Comparison of ENCODE assay signal across 31 mouse cellular contexts in the genomic region with DNA sequence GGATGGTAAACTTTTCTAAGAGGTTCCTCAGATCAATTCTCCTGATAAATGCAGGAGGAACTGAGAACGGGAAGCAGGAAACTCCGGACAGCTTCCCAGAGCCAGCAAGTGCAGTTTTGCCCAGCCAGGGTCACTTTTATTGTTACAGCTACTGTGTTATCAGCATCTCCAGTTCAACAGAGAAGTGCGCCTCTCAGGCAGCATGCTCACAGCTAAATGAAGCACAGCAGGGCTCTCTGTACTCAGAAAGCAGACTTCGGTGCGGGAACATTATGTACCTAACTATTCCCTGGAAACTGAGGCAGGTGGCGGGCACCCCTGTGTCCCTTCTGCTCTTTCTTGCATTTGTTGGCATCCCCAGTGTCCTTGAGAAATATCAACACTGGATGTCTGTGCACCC. TPM values are rescaled to one million over a fixed set of nuclear protein-coding genes. Genes with fewer than 3 reads are reported as not detected.
DNase-seq lines count a peak whose midpoint lies in the region; ATAC-seq and TF ChIP-seq lines count a peak whose summit lies in the region.
"Had no signal": no experiment of that assay in that cellular context is flagged by ENCODE, and none has a peak within 500 bp of the region (broad histone marks: within the 10 kb centered on the region; RNA-seq: fewer than 3 reads in every experiment).

No protein-coding gene starts in this region.

- H3K79me2 ChIP-seq in MEL (ENCODE audit: control insufficient read depth, insufficient read depth, low read length, poor library complexity), result peaks cover 9% of the 10 kb centered on the region

- ATAC-seq in intestine, postnatal 0 days, result no peak
- ATAC-seq in intestine, embryonic 15.5 days, result no peak
- no peak for ATAC-seq in stomach, postnatal 0 days (ENCODE audit: low FRiP score, low TSS enrichment)
- ATAC-seq: activated CD4-positive, CD25-positive, alpha-beta regulatory T cell, adult 4 months; CD4-positive, CD25-positive, alpha-beta regulatory T cell, adult 4 months; forebrain, embryonic 15.5 days; hindbrain, postnatal 0 days; inflammation-experienced regulatory T-cells, adult 6 months had no signal

- 0 out of 2 replicates have a peak overlapping the region, but pooled peaks have one; percentile 7 for H3K27ac ChIP-seq in intestine, postnatal 0 days (ENCODE audit: low read depth, low read length)
- no peak overlapping the region for H3K27ac ChIP-seq in intestine, embryonic 15.5 days
- H3K27ac ChIP-seq in MEL (ENCODE audit: control insufficient read depth, low read depth, low read length), result peak overlapping the region; percentile 64
- peak overlapping the region; percentile 93 for H3K27ac ChIP-seq in bone marrow macrophage, adult 2 months (ENCODE audit: insufficient read depth, low read depth, low read length)
- no peak overlapping the region for H3K27ac ChIP-seq in stomach, postnatal 0 days (replicated peaks)
- H3K27ac ChIP-seq: embryonic facial prominence, embryonic 10.5 days; embryonic facial prominence, embryonic 13.5 days; forebrain, embryonic 12.5 days; forebrain, embryonic 15.5 days; heart, adult 2 months; heart, embryonic 10.5 days; hindbrain, embryonic 14.5 days; hindbrain, postnatal 0 days had no signal

- no peak for TF ChIP-seq POLR2A in MEL (IDR thresholded peaks at IDR 0.05; ENCODE audit: control insufficient read depth in 1 of 2, insufficient read depth in 1 of 2, low read depth in 1 of 2, low read length in 2 of 2, poor library complexity in 1 of 2)
- no peak for TF ChIP-seq POLR2A in bone marrow macrophage, adult 2 months (IDR thresholded peaks at IDR 0.05; ENCODE audit: borderline replicate concordance, low read depth, low read length)

- H3K9ac ChIP-seq in intestine, postnatal 0 days (ENCODE audit: low read depth, low read length), result no peak overlapping the region
- H3K9ac ChIP-seq in intestine, embryonic 15.5 days, result no peak overlapping the region
- H3K9ac ChIP-seq in MEL (ENCODE audit: control insufficient read depth, low read depth, low read length, poor library complexity, severe bottlenecking), result peak overlapping the region; percentile 20; the same call in 1 of the 2 replicates
- no peak overlapping the region for H3K9ac ChIP-seq in stomach, postnatal 0 days (ENCODE audit: low read length)
- H3K9ac ChIP-seq: embryonic facial prominence, embryonic 13.5 days; forebrain, embryonic 12.5 days; forebrain, embryonic 15.5 days; hindbrain, embryonic 14.5 days had no signal

- H3K4me3 ChIP-seq in intestine, postnatal 0 days (ENCODE audit: low read depth, low read length), result no peak overlapping the region
- H3K4me3 ChIP-seq in intestine, embryonic 15.5 days (replicated peaks), result no peak overlapping the region
- H3K4me3 ChIP-seq in MEL (ENCODE audit: control insufficient read depth in 1 of 2, insufficient read depth in 1 of 2, low read depth in 2 of 2, low read length in 2 of 2), result no peak overlapping the region
- no peak overlapping the region for H3K4me3 ChIP-seq in bone marrow macrophage, adult 2 months (ENCODE audit: insufficient read depth, low read length)
- H3K4me3 ChIP-seq in stomach, postnatal 0 days (ENCODE audit: low read depth, low read length), result no peak overlapping the region
- H3K4me3 ChIP-seq: embryonic facial prominence, embryonic 10.5 days; embryonic facial prominence, embryonic 13.5 days; erythroblast, embryonic 14.5 days; forebrain, embryonic 12.5 days; forebrain, embryonic 15.5 days; heart, adult 2 months; heart, embryonic 10.5 days had no signal

- no peak for TF ChIP-seq CTCF in intestine, postnatal 0 days (IDR thresholded peaks at IDR 0.05; ENCODE audit: low read depth)
- 0 out of 6 replicates have a peak, but pooled peaks of 1 of the 3 experiments have one; percentile 3 for TF ChIP-seq CTCF in MEL (IDR thresholded peaks at IDR 0.05 in 2 of 3, conservative IDR thresholded peaks at IDR 0.05 in 1 of 3; ENCODE audit: control insufficient read depth in 1 of 3, insufficient read depth in 1 of 3, low read depth in 2 of 3, low read length in 3 of 3, poor library complexity in 1 of 3, severe bottlenecking in 1 of 3)
- no peak for TF ChIP-seq CTCF in bone marrow macrophage, adult 2 months (IDR thresholded peaks at IDR 0.05; ENCODE audit: low read depth, low read length)
- no peak for TF ChIP-seq CTCF in stomach, postnatal 0 days (IDR thresholded peaks at IDR 0.05; ENCODE audit: low read depth)

- no peaks in the 10 kb centered on the region for H3K9me3 ChIP-seq in intestine, postnatal 0 days (ENCODE audit: control insufficient read depth)
- no peaks in the 10 kb centered on the region for H3K9me3 ChIP-seq in intestine, embryonic 15.5 days
- H3K9me3 ChIP-seq in MEL (replicated peaks; ENCODE audit: insufficient read depth, low read length), result no peaks in the 10 kb centered on the region
- no peaks in the 10 kb centered on the region for H3K9me3 ChIP-seq in stomach, postnatal 0 days (ENCODE audit: control insufficient read depth, low read length)
- H3K9me3 ChIP-seq: embryonic facial prominence, embryonic 10.5 days; embryonic facial prominence, embryonic 13.5 days; forebrain, embryonic 12.5 days; forebrain, embryonic 15.5 days; heart, embryonic 10.5 days had no signal

- no peaks in the 10 kb centered on the region for H3K27me3 ChIP-seq in intestine, postnatal 0 days (replicated peaks; ENCODE audit: control insufficient read depth, insufficient read depth, low read length)
- H3K27me3 ChIP-seq in intestine, embryonic 15.5 days (replicated peaks), result no peaks in the 10 kb centered on the region
- no peaks in the 10 kb centered on the region for H3K27me3 ChIP-seq in MEL (ENCODE audit: control insufficient read depth in 1 of 2, insufficient read depth in 2 of 2, low read length in 2 of 2)
- H3K27me3 ChIP-seq in stomach, postnatal 0 days (ENCODE audit: control insufficient read depth, insufficient read depth, low read length), result no peaks in the 10 kb centered on the region
- H3K27me3 ChIP-seq: embryonic facial prominence, embryonic 13.5 days; forebrain, embryonic 15.5 days had no signal

- peak; percentile 60 for DNase-seq in MEL (ENCODE audit: low read depth, low spot score)
- no peak for DNase-seq in cerebellum, postnatal 36 days
- DNase-seq in stomach, postnatal 0 days (ENCODE audit: low spot score), result no peak
- DNase-seq: adrenal gland, adult 8-10 months; adrenal gland, postnatal 25 days; cerebellum, adult 11 months; cerebellum, adult 2 months; cerebellum, adult 9-11 months; cerebellum, postnatal 25 days; embryo, embryonic 11 days; gastrocnemius, postnatal 25 days; heart, adult 2 months; heart, postnatal 10 days; heart, postnatal 4 days had no signal

- WGBS in intestine, postnatal 0 days, result 53% methylated on average over 6 of the region's 6 CpGs
- 62% methylated on average over 6 of the region's 6 CpGs for WGBS in intestine, embryonic 15.5 days
- WGBS in stomach, postnatal 0 days, result 76% methylated on average over 6 of the region's 6 CpGs

- peaks cover 3% of the 10 kb centered on the region; the same call in 1 of the 2 replicates for H3K4me1 ChIP-seq in intestine, postnatal 0 days (replicated peaks; ENCODE audit: control insufficient read depth, insufficient read depth, low read length)
- peaks cover 16% of the 10 kb centered on the region for H3K4me1 ChIP-seq in intestine, embryonic 15.5 days (replicated peaks)
- peaks cover 24 to 45% of the 10 kb centered on the region in 2 experiments for H3K4me1 ChIP-seq in MEL (ENCODE audit: control insufficient read depth in 1 of 2, insufficient read depth in 2 of 2, low read length in 2 of 2)
- peaks cover 38% of the 10 kb centered on the region for H3K4me1 ChIP-seq in bone marrow macrophage, adult 2 months (ENCODE audit: control insufficient read depth, insufficient read depth, low read length)
- H3K4me1 ChIP-seq in stomach, postnatal 0 days (replicated peaks; ENCODE audit: control insufficient read depth, insufficient read depth), result 0 out of 2 replicates have a peak, but pooled peaks cover 3% of the 10 kb centered on the region

- TF ChIP-seq EP300 in MEL (IDR thresholded peaks at IDR 0.05; ENCODE audit: low read depth in 1 of 2, low read length in 2 of 2), result no peak
- no peak for TF ChIP-seq EP300 in stomach, postnatal 0 days (optimal IDR thresholded peaks at IDR 0.05)

- H3K4me2 ChIP-seq in intestine, postnatal 0 days (replicated peaks; ENCODE audit: low read depth), result no peak overlapping the region
- H3K4me2 ChIP-seq in intestine, embryonic 15.5 days (replicated peaks), result no peak overlapping the region
- no peak overlapping the region for H3K4me2 ChIP-seq in stomach, postnatal 0 days (replicated peaks; ENCODE audit: low read depth)
- H3K4me2 ChIP-seq: embryonic facial prominence, embryonic 13.5 days; forebrain, embryonic 12.5 days; forebrain, embryonic 15.5 days; hindbrain, embryonic 14.5 days had no signal

- no peaks in the 10 kb centered on the region for H3K36me3 ChIP-seq in intestine, postnatal 0 days (ENCODE audit: control insufficient read depth, insufficient read depth)
- no peaks in the 10 kb centered on the region for H3K36me3 ChIP-seq in intestine, embryonic 15.5 days
- peaks cover 0 to 38% of the 10 kb centered on the region in 2 experiments; a peak in 2 of 4 replicates for H3K36me3 ChIP-seq in MEL (ENCODE audit: control insufficient read depth in 1 of 2, insufficient read depth in 2 of 2, low read length in 2 of 2)
- no peaks in the 10 kb centered on the region for H3K36me3 ChIP-seq in stomach, postnatal 0 days (ENCODE audit: control insufficient read depth, insufficient read depth, low read length)
- H3K36me3 ChIP-seq: embryonic facial prominence, embryonic 10.5 days; embryonic facial prominence, embryonic 13.5 days; forebrain, embryonic 12.5 days; forebrain, embryonic 15.5 days; heart, embryonic 10.5 days had no signal

- TF ChIP-seq RAD21 in MEL (IDR thresholded peaks at IDR 0.05; ENCODE audit: low read depth, low read length), result no peak

RNA-seq across cellular contexts. Expression of gene Aldh2, which starts 2.6 kb away (rescaled TPM):
- polyA plus RNA-seq in intestine, postnatal 0 days (2015; fragmentation: Nextera tagmentation; extraction: Ambion mirVana), result 179 and 181 TPM in 2 replicates
- polyA plus RNA-seq in intestine, embryonic 15.5 days (2015; fragmentation: Nextera tagmentation; extraction: Ambion mirVana), result 189 and 193 TPM in 2 replicates
- 116 and 198 TPM in 2 replicates for total RNA-seq in MEL (2012; rRNA removed)
- 100 to 1,000 TPM; 267 to 471 TPM for polyA plus RNA-seq in MEL (2012; ENCODE audit: insufficient read depth in 1 of 2, insufficient read length in 2 of 2, low read depth in 1 of 2, low replicate concordance in 2 of 2, missing spikeins in 1 of 2)
- 844 and 895 TPM in 2 replicates for polyA plus RNA-seq in bone marrow macrophage, adult 2 months (2012; ENCODE audit: insufficient read depth, insufficient read length, missing spikeins)
- 136 and 145 TPM in 2 replicates for polyA plus RNA-seq in stomach, postnatal 0 days (2015; fragmentation: Nextera tagmentation; extraction: Ambion mirVana)

RNA-seq across cellular contexts. Expression of gene Acad12, which starts 22.5 kb away (rescaled TPM):
- 3.5 and 3.8 TPM in 2 replicates for polyA plus RNA-seq in intestine, postnatal 0 days (2015; fragmentation: Nextera tagmentation; extraction: Ambion mirVana)
- 2.9 and 3.1 TPM in 2 replicates for polyA plus RNA-seq in intestine, embryonic 15.5 days (2015; fragmentation: Nextera tagmentation; extraction: Ambion mirVana)
- total RNA-seq in MEL (2012; rRNA removed), result 2.6 and 2.8 TPM in 2 replicates
- 1 to 10 TPM in 1 of 2 experiments, not detected in 1; 6.4 TPM for polyA plus RNA-seq in MEL (2012; ENCODE audit: insufficient read depth in 1 of 2, insufficient read length in 2 of 2, low read depth in 1 of 2, low replicate concordance in 2 of 2, missing spikeins in 1 of 2)
- polyA plus RNA-seq in bone marrow macrophage, adult 2 months (2012; ENCODE audit: insufficient read depth, insufficient read length, missing spikeins), result 8.6 and 9.0 TPM in 2 replicates
- polyA plus RNA-seq in stomach, postnatal 0 days (2015; fragmentation: Nextera tagmentation; extraction: Ambion mirVana), result 2.3 and 2.6 TPM in 2 replicates

RNA-seq across cellular contexts. Expression of gene Mapkapk5, which starts 50.5 kb away (rescaled TPM):
- polyA plus RNA-seq in intestine, postnatal 0 days (2015; fragmentation: Nextera tagmentation; extraction: Ambion mirVana), result 36.7 and 36.9 TPM in 2 replicates
- 45.5 and 50.7 TPM in 2 replicates for polyA plus RNA-seq in intestine, embryonic 15.5 days (2015; fragmentation: Nextera tagmentation; extraction: Ambion mirVana)
- 49.6 and 66.3 TPM in 2 replicates for total RNA-seq in MEL (2012; rRNA removed)
- 10 to 100 TPM in 1 of 2 experiments, not detected in 1; 74.8 TPM for polyA plus RNA-seq in MEL (2012; ENCODE audit: insufficient read depth in 1 of 2, insufficient read length in 2 of 2, low read depth in 1 of 2, low replicate concordance in 2 of 2, missing spikeins in 1 of 2)
- 75.7 TPM in 2 replicates for polyA plus RNA-seq in bone marrow macrophage, adult 2 months (2012; ENCODE audit: insufficient read depth, insufficient read length, missing spikeins)
- 25.0 and 28.6 TPM in 2 replicates for polyA plus RNA-seq in stomach, postnatal 0 days (2015; fragmentation: Nextera tagmentation; extraction: Ambion mirVana)

RNA-seq across cellular contexts. Expression of gene Adam1a, which starts 50.9 kb away (rescaled TPM):
- polyA plus RNA-seq in intestine, postnatal 0 days (2015; fragmentation: Nextera tagmentation; extraction: Ambion mirVana), result 0.39 and 0.51 TPM in 2 replicates
- polyA plus RNA-seq in intestine, embryonic 15.5 days (2015; fragmentation: Nextera tagmentation; extraction: Ambion mirVana), result 0.77 and 1.2 TPM in 2 replicates
- total RNA-seq in MEL (2012; rRNA removed), result 0.92 and 1.9 TPM in 2 replicates
- 1 to 10 TPM in 1 of 2 experiments, not detected in 1; 1.0 TPM for polyA plus RNA-seq in MEL (2012; ENCODE audit: insufficient read depth in 1 of 2, insufficient read length in 2 of 2, low read depth in 1 of 2, low replicate concordance in 2 of 2, missing spikeins in 1 of 2)
- 3.0 and 4.3 TPM in 2 replicates for polyA plus RNA-seq in bone marrow macrophage, adult 2 months (2012; ENCODE audit: insufficient read depth, insufficient read length, missing spikeins)
- 0.50 and 0.56 TPM in 2 replicates for polyA plus RNA-seq in stomach, postnatal 0 days (2015; fragmentation: Nextera tagmentation; extraction: Ambion mirVana)

RNA-seq across cellular contexts. Expression of gene Gm42878, which starts 50.9 kb away (rescaled TPM):
- not detected in 2 replicates for polyA plus RNA-seq in intestine, postnatal 0 days (2015; fragmentation: Nextera tagmentation; extraction: Ambion mirVana)
- not detected in 2 replicates for polyA plus RNA-seq in intestine, embryonic 15.5 days (2015; fragmentation: Nextera tagmentation; extraction: Ambion mirVana)
- 0.20 TPM in 1 of 2 replicates, not detected in the other for total RNA-seq in MEL (2012; rRNA removed)
- polyA plus RNA-seq in MEL (2012; ENCODE audit: insufficient read depth in 1 of 2, insufficient read length in 2 of 2, low read depth in 1 of 2, low replicate concordance in 2 of 2, missing spikeins in 1 of 2), result not detected
- polyA plus RNA-seq in bone marrow macrophage, adult 2 months (2012; ENCODE audit: insufficient read depth, insufficient read length, missing spikeins), result not detected in 2 replicates
- polyA plus RNA-seq in stomach, postnatal 0 days (2015; fragmentation: Nextera tagmentation; extraction: Ambion mirVana), result not detected in 2 replicates
- total RNA-seq: adrenal gland, adult 8-10 months; adrenal gland, postnatal 25 days; gastrocnemius, postnatal 25 days; heart, postnatal 10 days; heart, postnatal 4 days; hindbrain, postnatal 0 days had no signal
- polyA plus RNA-seq: activated CD4-positive, CD25-positive, alpha-beta regulatory T cell, adult 4 months; C2C12; CD4-positive, CD25-positive, alpha-beta regulatory T cell, adult 4 months; embryonic facial prominence, embryonic 10.5 days; embryonic facial prominence, embryonic 13.5 days; erythroblast, embryonic 14.5 days; forebrain, embryonic 12.5 days; forebrain, embryonic 15.5 days; gonadal fat pad, adult 2 months; heart, embryonic 10.5 days; hindbrain, embryonic 11.5 days; hindbrain, embryonic 14.5 days; hindbrain, postnatal 0 days; inflammation-experienced regulatory T-cells, adult 6 months had no signal

Comparison
In these comparisons a context has a peak if more than half of its experiments do, and no peak if none do; other contexts are left out.
1. H3K27ac ChIP-seq: peak in intestine, postnatal 0 days (single experiment), MEL (single experiment) and bone marrow macrophage, adult 2 months (single experiment); none in intestine, embryonic 15.5 days (single experiment) and stomach, postnatal 0 days (single experiment).